Mouse (Mus musculus) layer of hippocampus, adult 9-10 months (tissue): ENCODE results near the gene Utrn.

Experiments
- DNase-seq: peaks from one replicate; pipeline ENCODE4 v3.0.0; 2022; ENCODE audit warnings: low spot score

Gene Utrn

GRCm38 (mm10) chr10:12535272-12535671 lies 333.9 kb downstream of the Utrn start:
- DNase-seq, result no peak

- no peak for DNase-seq
Observed at GRCm38 (mm10) chr10:12534801-12535200, 334.4 kb downstream of the Utrn start.

- no peak for DNase-seq
Observed at GRCm38 (mm10) chr10:12534301-12534700, 334.9 kb downstream of the Utrn start.

DNA sequence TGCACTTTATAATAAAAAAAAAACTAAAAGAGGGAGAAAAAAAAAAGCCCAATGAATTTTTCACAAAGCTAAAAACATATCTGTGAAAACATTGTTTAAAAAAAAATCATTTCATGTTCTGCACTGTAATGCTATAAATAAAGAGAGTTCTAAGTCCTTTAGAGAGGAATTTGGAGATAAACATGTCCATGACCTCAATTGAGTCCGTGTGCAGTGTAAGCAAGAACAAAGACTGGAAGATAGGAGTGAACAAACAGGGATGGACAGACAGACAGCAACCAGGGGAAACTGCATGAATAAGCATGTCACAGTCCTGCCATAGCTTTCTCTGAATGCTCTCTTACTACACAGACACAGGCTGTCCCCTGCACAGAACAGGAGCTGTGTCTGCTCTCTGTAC lies 347.1 kb downstream of the Utrn start:
- no peak for DNase-seq

GRCm38 (mm10) chr10:12518162-12518561 lies 351.0 kb downstream of the Utrn start:
- no peak for DNase-seq

DNA sequence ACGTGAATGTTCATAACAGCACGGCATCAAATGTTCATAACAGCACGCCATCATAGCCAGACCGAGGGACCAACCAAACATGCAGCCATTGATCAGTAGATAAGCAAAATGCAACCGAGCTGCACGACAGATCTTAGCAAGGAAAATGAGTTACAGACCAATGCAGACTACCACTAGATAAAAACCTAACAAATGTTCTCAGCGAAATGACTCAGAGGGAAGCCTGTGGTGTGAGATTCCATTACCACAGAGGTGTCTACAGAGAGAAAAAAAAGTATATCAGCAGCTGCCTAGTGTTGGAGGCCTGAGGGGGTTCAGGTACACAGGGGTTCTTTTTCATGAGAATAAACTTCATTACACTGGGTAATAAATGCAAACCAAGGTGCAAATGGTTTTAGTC lies 363.6 kb downstream of the Utrn start:
- DNase-seq, result no peak

GRCm38 (mm10) chr10:12500489-12500888 lies 368.7 kb downstream of the Utrn start:
- DNase-seq, result no peak

- no peak for DNase-seq
Observed at GRCm38 (mm10) chr10:12497555-12497954, 371.6 kb downstream of the Utrn start.

DNA sequence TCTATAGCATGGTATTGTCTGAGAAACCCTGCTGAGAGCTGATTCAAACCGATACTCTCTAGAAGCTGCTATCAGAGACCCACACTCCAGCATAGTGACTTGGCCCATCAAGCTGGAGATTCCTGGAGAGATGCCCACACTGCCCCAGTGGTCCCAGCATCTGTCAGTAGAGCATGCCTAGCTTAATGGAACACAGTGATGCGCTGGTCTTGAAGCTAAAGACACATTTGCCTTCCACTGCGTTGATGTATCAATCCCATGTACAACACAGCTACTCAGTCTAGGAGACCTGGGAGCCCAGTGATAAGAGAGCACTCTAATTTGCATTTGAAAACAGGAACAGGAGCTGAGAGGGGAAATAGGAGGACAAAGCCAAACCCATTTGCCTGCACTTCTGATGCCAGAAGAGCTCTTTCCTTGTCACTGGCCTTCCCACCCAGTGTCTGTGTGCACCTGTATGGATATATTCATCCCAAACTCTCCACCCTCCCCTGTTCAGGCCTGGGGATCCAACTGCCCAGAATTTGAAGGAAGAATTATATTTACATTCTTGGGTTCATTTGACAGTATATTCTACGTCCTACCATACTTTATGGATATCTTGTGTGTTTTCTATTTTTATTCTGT lies 379.5 kb downstream of the Utrn start:
- no peak for DNase-seq

- DNase-seq, result no peak
Observed at GRCm38 (mm10) chr10:12488518-12488917, 380.6 kb downstream of the Utrn start.

DNA sequence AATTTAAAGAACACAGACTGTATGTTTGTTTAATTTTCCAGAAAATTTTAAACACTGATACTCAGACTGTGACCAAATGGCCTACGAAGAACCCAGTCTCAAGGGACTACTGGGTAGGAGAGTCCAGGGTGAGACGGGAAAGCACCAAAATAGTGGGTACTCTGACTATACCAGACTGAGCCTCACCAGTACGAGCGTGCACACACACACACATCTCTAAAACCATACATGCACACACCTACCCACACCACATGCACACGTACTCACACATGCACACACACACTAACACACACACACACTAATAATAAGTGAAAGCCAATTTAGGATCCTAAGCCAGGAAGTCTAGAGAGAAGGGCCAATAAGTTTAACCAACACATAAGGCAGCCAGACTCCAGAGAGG lies 381.0 kb downstream of the Utrn start:
- no peak for DNase-seq

GRCm38 (mm10) chr10:12483494-12483893 lies 385.7 kb downstream of the Utrn start:
- DNase-seq, result no peak

GRCm38 (mm10) chr10:12482975-12483374 lies 386.2 kb downstream of the Utrn start:
- DNase-seq, result no peak

DNA sequence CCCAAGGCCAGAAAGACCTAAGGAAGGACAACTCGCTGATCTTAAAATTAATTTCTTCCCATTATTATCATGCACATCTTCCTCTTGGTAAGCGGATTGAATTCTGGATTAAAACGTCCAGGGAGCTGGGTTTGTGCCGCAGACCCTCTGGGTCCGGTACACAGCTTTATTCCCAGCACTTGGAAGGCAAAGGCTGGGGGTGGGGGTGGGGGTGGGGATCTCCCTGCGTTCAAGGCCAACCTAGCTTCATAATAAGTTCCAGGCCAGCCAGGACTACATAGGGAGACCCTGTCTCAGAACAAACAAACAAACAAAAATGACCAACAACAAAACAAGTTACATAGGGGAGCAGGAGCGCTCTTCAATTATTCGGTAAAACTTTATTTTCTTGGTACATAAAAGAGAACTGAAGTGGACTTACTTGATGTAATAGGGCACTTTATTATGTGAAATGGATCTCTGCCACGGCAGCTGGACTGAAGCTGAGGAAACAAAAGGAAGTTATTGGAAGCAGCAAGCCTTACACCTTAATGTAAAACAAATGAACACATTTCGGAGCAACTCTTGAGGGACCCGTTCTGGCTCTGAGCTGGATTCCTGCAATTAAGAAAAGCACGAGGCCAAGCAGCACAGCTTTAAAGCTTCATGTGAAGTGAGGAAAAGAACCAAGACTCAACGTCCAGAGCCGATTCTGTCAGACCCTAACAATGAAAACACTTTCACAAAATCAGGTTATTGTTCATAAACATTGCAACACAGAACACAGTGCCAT lies 394.1 kb downstream of the Utrn start:
- DNase-seq, result no peak

- no peak for DNase-seq
Observed at GRCm38 (mm10) chr10:12469391-12470057, 399.6 kb downstream of the Utrn start.

DNA sequence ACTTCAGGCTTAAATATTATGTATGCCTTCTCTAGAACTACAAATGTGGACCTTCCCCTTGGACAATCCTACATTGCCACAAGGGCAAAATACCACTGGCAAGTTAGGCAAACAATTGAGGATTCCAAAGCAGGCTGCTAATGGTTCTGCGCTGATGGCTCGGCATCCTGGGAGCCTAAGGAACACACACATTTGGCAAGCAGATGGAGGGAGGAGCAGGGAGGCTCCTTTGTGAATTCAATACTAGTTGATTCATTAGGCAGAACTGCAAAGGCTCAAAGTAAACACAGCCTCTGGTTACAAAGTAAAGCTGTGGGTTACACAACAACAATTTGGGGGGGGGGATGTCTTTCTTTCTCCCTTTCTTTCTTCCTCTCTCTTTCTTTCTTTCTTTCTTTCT lies 401.6 kb downstream of the Utrn start:
- DNase-seq, result no peak

DNA sequence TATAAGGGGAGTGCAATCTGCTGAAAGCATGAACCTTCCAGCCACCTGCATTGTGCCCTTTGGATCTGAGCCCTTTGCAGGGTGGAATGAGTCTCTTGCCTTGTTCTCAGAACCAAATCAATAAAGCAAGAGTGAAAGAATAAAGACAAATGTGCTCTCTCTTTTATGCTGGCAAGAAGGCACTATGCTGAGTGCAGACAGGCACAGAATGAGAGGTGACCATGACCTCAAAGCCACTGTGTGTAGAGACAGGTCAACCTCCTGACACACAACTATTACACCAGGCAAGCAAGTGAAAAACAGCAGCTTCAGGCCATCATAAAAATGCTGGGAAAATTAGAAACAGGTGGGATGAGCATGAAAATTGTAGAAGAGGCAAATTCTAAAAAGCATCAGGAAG lies 408.2 kb downstream of the Utrn start:
- DNase-seq, result no peak

DNA sequence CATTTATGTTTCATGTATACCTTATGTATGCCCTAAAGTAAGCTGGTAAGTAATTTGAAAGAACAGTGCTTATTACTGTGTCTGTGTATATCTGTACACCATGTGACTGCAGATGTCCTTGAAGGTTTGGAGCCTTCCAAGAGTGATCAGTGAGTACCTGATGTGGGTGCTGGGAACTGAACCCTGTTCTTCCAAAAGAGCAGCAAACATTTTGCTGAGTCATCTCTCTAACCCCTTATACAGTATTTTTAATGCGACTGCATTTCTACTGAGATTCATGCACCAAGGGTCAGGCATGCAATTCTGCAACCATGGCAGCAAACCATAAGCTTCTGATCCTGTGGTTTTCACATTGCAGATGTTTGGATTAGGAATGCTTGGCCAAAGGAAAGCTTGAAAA lies 412.3 kb downstream of the Utrn start:
- DNase-seq, result no peak

GRCm38 (mm10) chr10:12452641-12453040 lies 416.5 kb downstream of the Utrn start:
- no peak for DNase-seq

DNA sequence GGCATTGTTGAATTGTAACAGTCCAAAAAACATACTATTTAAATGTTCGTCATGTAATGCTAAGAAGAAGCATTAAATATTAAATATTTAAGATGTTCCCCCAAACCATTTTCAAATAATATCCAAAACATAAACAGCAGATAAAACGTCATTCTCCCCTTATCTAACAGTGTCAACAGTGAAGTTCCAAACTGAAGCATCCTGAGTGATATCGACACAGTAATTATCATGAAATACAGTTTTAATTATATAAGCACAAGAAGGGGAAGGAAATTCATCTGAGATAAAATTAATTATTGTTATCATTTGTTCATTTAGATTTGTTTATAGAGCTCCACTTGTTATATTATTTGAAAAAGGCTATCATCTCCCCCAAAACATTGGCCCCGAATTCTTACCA lies 425.0 kb downstream of the Utrn start:
- DNase-seq, result no peak

- no peak for DNase-seq
Observed at GRCm38 (mm10) chr10:12433161-12433560, 436.0 kb downstream of the Utrn start.

DNA sequence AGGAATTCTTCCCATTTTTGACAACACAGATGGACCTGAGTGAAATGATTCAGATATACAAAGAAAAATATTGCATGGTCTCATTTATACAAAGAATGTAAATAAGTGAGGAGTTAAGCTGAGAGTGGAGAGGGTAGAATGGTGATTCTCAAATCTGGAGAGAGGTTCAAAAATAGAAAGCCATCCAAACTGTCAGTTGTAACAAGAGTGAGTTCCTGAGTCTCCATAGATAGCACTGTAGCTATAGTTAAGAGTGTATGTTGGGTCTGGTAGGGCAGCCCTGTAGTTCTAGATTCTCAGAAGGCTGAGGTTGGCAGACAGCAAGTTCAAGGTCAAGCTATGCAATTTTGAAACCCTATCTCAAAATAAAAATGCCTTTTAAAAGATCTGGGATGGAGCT lies 438.8 kb downstream of the Utrn start:
- no peak for DNase-seq

GRCm38 (mm10) chr10:12426866-12427265 lies 442.3 kb downstream of the Utrn start:
- no peak for DNase-seq
